Mouse (Mus musculus) skeletal muscle tissue, adult 2 months (tissue): ENCODE results near the gene Gm20388.

ENCODE experiments used
- DNase-seq: peaks from one replicate; pipeline ENCODE4 v3.0.0-alpha.2; 2012; ENCODE audit warnings: low read depth, low spot score

Gm20388 gene

DNA sequence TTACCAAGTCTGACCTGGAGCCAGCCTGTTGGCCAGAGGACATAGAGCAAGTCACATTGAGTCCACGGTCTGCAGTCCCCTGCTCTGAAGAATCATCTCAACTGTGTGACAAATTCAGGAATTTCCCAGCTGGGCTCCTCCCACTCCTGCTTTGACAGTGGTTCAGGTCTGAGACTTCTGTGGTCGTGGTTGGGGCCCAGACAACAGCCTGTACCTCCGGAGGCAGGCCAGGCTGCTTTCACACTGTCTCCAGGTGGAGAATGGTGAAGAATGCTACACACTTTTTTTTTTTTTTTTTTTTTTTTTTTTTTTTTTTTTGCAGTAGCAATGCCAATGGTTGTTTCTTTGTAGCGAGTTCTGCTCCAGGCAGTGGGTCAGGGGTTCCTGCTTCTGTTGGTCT, 4175.0 kb downstream of the Gm20388 start:
- no peak for DNase-seq

DNA sequence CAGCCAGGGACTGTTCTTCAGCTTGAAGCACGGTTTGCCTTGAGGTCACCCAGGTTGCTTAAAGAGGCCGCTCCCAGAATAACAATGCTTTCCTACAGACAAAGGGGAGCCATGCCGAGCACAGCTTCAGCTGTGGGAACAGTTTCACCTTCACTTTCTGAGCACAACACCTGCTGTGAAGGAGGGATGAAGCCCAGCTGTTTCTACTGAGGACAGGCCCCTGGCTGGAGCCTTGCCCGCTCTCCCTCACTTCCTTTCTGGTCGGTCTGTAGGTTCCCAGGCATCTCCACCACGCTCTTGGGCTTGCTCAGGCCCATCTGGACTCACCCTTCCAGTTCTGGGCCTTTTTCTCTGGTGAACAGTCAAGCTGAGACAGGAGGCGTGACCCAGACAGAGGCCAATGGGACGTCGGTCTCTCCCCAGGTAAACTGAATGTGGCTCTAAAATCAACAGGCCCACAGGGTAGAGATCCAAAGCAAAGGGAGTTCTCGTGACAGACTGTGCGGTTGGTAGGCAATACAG, 4177.5 kb downstream of the Gm20388 start:
- DNase-seq, result no peak

DNA sequence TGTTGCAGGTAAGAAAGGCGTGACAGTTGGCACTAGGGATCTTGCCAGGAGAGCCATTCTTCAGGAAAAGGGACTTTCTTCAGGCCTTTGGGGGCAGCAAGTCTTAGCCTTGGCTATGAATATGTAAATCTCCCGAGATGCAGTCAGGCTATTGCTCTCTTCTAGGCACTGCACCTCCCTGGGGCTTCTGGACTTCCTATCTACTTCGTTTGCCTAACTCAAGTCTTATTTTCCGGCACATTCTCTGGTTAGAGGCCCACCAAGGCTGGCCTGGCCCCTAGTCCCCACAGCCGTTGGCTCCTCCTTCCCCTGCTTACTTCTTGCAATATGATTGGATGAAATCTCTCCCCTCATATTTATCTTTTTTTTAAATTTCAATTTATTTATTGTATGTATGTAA, 4178.4 kb downstream of the Gm20388 start:
- no peak for DNase-seq

GRCm38 (mm10) chr8:124090473-124090872, 4179.8 kb downstream of the Gm20388 start:
- no peak for DNase-seq

DNA sequence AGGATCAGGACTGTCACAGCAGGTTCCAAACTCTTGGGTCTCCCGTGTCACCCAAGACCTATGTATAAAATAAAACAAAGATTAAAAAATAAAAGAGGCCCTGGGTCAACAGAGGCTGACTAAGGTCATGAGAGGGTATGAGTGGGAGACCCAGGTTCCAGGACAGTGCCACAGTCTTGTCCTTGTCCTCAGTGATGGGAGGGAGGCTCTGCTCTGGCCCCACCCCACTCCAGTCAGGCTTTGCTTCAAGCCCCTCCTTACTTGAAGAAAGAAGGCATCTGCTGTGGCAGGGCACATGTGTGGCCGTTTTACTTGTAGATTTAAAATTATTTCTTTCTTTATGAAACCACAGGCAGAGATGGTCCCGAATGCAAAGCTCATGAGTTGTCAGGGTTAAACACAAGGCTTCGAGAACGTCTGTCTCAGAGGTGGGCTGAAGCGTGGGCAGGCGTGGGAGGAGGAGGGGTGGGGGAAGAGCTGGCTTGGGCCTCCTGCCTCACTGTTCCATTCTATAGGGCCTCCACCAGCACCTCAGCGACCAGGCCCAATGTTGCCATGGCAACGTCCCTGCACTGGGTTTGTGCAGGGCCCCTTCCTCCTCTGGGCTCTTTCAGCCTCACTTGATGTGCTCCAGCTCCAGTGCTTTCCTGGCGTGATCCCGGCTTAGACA, 4188.4 kb downstream of the Gm20388 start:
- DNase-seq, result no peak

GRCm38 (mm10) chr8:124099623-124099965, 4189.0 kb downstream of the Gm20388 start:
- no peak for DNase-seq

- DNase-seq, result no peak
Observed at GRCm38 (mm10) chr8:124105869-124106268, 4195.2 kb downstream of the Gm20388 start.

DNA sequence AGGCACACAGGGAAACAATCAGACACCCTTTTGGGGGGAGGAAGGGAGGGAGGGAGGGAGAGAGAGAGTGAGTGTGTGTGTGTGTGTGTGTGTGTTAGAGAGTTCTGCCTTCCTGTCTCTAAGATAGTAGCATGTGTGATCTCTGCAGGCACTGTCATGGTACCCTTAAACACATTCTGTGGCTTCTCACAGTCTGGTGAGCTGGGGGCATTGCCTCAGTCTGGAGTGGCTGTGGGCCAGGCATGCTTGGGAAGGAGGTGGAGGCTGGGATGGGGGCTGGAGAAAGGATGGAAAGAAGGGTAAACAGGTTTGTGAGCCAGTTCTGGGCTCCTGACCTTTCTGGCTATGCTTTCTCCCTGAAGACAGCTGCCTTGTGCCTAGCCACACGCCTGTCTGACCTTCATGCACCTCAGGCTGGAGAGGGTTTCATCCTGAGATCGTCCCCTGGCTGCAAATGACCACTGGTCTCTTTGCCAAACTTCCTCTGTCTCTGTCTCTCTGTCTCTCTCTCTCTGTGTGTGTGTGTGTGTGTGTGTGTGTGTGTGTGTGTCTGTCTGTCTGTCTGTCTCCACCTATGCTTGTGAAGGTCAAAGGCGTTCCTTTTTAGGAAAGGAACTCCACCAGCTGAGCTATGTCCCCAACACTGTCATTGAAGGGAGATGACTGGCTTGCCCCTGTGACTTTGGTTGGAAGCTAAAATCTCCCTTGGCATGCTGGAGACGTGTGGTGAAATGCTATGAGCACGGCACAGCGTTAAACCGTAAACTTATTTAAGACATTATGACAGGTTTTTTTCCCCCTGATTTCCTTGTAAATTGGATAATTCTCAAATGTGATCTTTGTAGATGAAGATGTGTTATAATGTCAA, 4195.9 kb downstream of the Gm20388 start:
- DNase-seq, result no peak

- DNase-seq, result no peak
Observed at GRCm38 (mm10) chr8:124113108-124113507, 4202.5 kb downstream of the Gm20388 start.

GRCm38 (mm10) chr8:124125241-124125640, 4214.6 kb downstream of the Gm20388 start:
- DNase-seq, result no peak

DNA sequence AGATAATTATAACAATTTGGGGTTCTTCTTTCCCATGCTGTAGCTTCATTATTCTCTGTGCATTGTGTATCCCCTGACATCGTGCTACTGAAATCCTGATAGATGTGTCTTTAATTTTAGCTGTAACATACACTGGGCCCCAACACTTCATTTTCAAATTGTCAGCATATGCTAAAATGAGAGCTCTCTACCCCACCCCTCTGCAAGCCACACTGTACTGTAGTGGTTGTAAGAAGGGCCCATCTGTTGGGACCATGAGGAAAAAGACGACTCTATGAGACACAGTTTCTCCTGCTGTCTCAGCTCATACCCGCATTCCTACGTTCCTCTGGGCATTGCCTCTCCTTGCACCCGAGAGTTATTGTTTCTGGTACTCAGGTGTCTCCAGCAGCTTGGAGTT, 4226.6 kb downstream of the Gm20388 start:
- DNase-seq, result no peak

DNA sequence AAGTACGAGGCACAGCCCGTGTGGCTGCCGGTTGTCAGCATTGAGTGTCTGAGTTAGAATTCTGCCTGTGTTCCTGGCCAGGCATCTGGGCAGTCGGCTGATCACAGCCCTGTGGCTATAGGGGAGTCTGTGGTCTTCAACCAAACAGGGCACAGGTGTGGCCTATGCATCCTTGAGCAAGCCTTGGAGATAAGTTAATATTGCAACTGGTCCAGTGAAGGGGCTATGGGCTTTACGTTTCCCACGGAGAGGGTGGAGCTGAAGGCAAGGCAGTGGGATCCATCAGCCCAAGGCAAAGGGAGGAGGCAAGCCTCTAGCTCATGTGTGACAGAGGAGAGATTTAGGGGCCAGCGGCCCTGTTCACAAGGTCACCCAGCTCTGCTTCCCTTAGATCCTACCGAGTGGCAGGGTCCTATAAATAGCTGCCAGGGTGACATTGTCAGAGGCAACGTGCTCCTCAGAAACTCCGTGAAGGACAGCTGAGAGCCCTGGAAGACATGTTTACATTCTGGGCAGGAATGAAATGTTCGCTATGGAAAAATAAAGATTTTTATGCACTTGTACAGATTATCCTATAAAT, 4229.7 kb downstream of the Gm20388 start:
- DNase-seq, result no peak

DNA sequence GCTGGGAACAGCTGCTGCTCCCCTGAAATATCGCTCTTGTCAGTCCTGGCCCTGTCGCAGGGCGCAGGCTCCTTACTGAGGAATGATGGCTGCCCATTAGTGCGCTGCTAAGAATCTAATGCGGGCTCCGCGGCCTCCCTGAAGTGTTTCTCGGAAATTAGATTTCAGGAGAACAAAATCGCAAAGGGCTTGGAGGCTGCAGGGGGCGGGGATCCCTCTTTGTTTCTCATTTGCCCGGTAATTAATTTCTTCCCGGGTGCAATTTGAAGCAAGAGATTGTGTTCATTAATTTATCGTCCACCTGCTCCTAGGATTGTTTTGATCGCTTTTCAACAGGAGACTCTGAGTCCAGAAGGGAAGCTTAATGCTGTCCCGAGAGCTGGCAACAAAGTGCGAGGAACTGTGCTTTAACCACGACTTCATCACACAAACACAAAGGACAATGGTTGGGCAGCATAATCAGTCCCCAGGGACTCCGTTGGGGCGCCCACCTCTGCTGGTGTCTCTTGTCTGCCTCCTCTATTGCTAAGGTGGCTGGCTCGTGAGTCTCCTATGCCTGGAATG, 4230.3 kb downstream of the Gm20388 start:
- no peak for DNase-seq

GRCm38 (mm10) chr8:124141681-124142391, 4231.2 kb downstream of the Gm20388 start:
- DNase-seq, result no peak

- no peak for DNase-seq
Observed at GRCm38 (mm10) chr8:124143003-124143402, 4232.4 kb downstream of the Gm20388 start.

GRCm38 (mm10) chr8:124143871-124144618, 4233.4 kb downstream of the Gm20388 start:
- no peak for DNase-seq

DNA sequence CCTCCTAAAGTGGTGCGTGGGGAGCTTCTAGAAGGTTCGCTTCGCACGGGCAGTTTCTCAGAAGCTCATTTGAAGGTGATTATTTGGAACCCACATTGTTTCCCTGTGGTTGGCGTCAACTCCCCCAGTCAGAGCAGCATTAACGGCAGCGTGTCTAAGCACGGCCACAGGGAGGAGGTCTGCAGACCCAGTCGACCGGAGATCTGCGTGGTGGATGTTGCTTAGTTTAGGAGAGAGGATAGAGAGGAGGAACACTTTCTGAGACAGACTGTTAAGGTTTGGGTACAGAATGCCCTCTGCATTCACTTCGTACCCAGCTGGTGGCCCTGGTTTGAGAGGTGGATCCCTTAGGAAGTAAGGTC, 4234.0 kb downstream of the Gm20388 start:
- no peak for DNase-seq

- no peak for DNase-seq
Observed at GRCm38 (mm10) chr8:124146286-124146685, 4235.6 kb downstream of the Gm20388 start.

DNA sequence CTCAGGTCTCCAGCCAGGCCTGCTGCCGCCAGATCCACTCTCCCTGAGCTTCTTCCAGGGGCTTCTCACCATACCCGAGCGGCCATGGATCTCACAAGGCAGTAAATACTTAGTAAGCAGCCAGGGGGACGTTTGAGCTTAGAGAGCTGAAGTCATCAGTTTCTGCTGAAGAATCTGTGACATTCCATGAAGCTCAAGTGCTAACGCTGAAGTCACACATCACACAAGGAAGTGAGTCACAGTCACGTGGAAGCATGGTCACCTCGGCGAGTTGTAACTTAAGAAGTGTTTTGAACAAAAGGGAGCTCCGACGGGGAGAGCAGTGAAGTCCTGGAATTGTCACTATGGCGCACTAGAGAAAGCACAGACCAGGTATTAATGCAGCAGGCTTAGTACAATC, 4239.4 kb downstream of the Gm20388 start:
- DNase-seq, result no peak

- no peak for DNase-seq
Observed at GRCm38 (mm10) chr8:124150536-124150935, 4239.9 kb downstream of the Gm20388 start.

DNA sequence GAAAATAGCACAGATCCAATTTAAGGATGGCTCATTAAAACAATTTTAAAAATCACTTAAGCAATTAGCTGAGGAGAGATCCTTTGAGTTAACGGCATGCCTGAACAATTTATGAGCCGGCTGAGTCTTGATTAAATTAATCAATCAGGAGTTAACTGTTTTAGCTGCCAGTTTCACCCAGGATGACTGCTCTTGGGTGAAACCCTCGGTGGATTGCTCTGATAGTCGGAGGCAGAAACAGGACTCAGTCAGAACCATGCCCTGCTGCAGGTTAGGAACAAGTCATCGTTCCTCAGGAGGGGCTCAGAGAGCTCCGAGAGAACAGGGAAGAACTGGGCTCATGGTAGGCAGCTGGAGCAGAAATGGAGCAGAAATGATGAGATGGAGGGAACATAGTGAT, 4241.2 kb downstream of the Gm20388 start:
- DNase-seq, result no peak
